Mouse (Mus musculus) MEL (cell line): ENCODE data around the gene Dnah7c.
"Not testable (repeated sequence)": the region's sequence is repeated elsewhere in the genome, so short reads cannot be mapped to it uniquely, and the experiment has no call there.

Experiments used
- E2F4 ChIP-seq: IDR thresholded peaks from 2 replicates; pipeline ENCODE4 v1.6.1; 2011; ENCODE audit warnings: low read depth, low read length, improper control_type of control experiment, borderline replicate concordance
- HCFC1 ChIP-seq: IDR thresholded peaks from 2 replicates; pipeline ENCODE4 v1.6.1; 2012; ENCODE audit warnings: low read depth, mild to moderate bottlenecking, inconsistent platforms, low read length, improper control_type of control experiment, moderate library complexity

GRCm38 (mm10) chr1:46514671-46515070 lies 89.3 kb downstream of the Dnah7c start:
- not testable (repeated sequence) for TF ChIP-seq HCFC1, E2F4
